8 mouse cellular contexts compared by ENCODE assay signal in the genomic region with DNA sequence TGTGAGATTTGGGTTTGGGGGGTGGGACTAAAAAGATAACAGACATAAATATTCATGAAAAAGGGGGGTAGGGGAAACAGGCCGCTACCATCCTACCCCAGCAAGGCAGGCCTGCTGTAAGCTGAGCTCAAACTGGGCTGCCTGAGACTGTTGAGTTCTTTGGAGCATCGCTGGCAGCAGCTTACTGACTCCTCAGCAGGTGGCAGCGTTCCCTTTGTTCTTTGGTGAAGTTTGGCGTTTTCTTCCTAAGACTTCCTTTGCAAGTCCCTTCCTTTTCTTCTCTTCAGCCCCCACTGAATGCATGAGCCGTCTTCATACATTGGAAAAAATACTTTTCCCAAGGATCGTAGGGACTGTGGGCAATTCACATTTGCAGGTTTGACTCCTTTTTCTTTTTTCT. TPM values are rescaled to one million over a fixed set of nuclear protein-coding genes. Genes with fewer than 3 reads are reported as not detected.
DNase-seq lines count a peak whose midpoint lies in the region; ATAC-seq and TF ChIP-seq lines count a peak whose summit lies in the region.

No protein-coding gene starts in this region.

- WGBS in liver, embryonic 14.5 days (ENCODE audit: insufficient replicate concordance) = 32% methylated on average over 6 of the region's 6 CpGs
- WGBS in intestine, embryonic 15.5 days = 26% methylated on average over 6 of the region's 6 CpGs

- H3K4me1 ChIP-seq in liver, embryonic 14.5 days (replicated peaks; ENCODE audit: control insufficient read depth in 2 of 2, insufficient read depth in 2 of 2, low read length in 1 of 2) = no peaks in the 10 kb centered on the region
- no peaks in the 10 kb centered on the region for H3K4me1 ChIP-seq in intestine, embryonic 15.5 days (replicated peaks)

- no peak overlapping the region for H3K4me2 ChIP-seq in liver, embryonic 14.5 days (ENCODE audit: low read depth)
- H3K4me2 ChIP-seq in intestine, embryonic 15.5 days (replicated peaks) = no peak overlapping the region

- no peak overlapping the region for H3K27ac ChIP-seq in liver, embryonic 14.5 days
- H3K27ac ChIP-seq in intestine, embryonic 15.5 days = no peak overlapping the region

- H3K36me3 ChIP-seq in liver, embryonic 14.5 days (replicated peaks; ENCODE audit: control insufficient read depth, insufficient read depth, low read depth) = no peaks in the 10 kb centered on the region
- no peaks in the 10 kb centered on the region for H3K36me3 ChIP-seq in intestine, embryonic 15.5 days

- intact Hi-C loops in heart, postnatal 10 days (cut with DNase I) = loop anchor here (2.0 kb wide), 1 partner anchor 477 kb away; no protein-coding TSS in a partner anchor

- H3K9me3 ChIP-seq in liver, embryonic 14.5 days (ENCODE audit: control insufficient read depth, low read length) = no peaks in the 10 kb centered on the region
- no peaks in the 10 kb centered on the region for H3K9me3 ChIP-seq in intestine, embryonic 15.5 days

- peak; percentile 36; the same call in 1 of the 2 replicates for TF ChIP-seq CTCF in liver, embryonic 14.5 days (IDR thresholded peaks at IDR 0.05; ENCODE audit: low read depth)

- no peak overlapping the region for H3K9ac ChIP-seq in liver, embryonic 14.5 days (replicated peaks)
- H3K9ac ChIP-seq in intestine, embryonic 15.5 days = no peak overlapping the region

- H3K4me3 ChIP-seq in liver, embryonic 14.5 days (ENCODE audit: insufficient read depth in 1 of 2, low read depth in 2 of 2, low read length in 2 of 2) = no peak overlapping the region
- H3K4me3 ChIP-seq in intestine, embryonic 15.5 days (replicated peaks) = no peak overlapping the region

- peak; percentile 41 to 49 for DNase-seq in heart, postnatal 10 days
- no peak for DNase-seq in heart, adult 9 months (ENCODE audit: low spot score in 2 of 2)
- peak; percentile 35 for DNase-seq in right cerebral cortex, adult 18-20 months
- DNase-seq in right cerebral cortex, postnatal 25 days = no peak
- peak; percentile 70 for DNase-seq in embryo, embryonic 10.5 days (ENCODE audit: low spot score)
- no peak for DNase-seq in liver, embryonic 14.5 days (ENCODE audit: low read depth in 3 of 3, low spot score in 3 of 3)
- DNase-seq in telencephalon, adult 2 months (ENCODE audit: low read depth, low spot score) = peak; percentile 62

- TF ChIP-seq EP300 in liver, embryonic 14.5 days (IDR thresholded peaks at IDR 0.05; ENCODE audit: low read depth) = no peak

- H3K27me3 ChIP-seq in liver, embryonic 14.5 days (ENCODE audit: control insufficient read depth, insufficient read depth, low read length) = no peaks in the 10 kb centered on the region
- H3K27me3 ChIP-seq in intestine, embryonic 15.5 days (replicated peaks) = 0 out of 2 replicates have a peak, but pooled peaks cover 1% of the 10 kb centered on the region

- no peak for ATAC-seq in liver, embryonic 14.5 days (ENCODE audit: insufficient read depth)
- no peak for ATAC-seq in intestine, embryonic 15.5 days

RNA-seq across cellular contexts. Expression of a gene that starts 7.9 kb away (rescaled TPM):
- total RNA-seq in heart, postnatal 10 days (2021) = 10 to 100 TPM; 52.7 to 60.3 TPM
- 3.1 and 4.3 TPM in 2 replicates for polyA plus RNA-seq in liver, embryonic 14.5 days (2012; rRNA removed)
- polyA plus RNA-seq in liver, embryonic 14.5 days (2014; fragmentation: Nextera tagmentation; extraction: Ambion mirVana) = 3.5 and 3.9 TPM in 2 replicates
- 10.1 TPM in 2 replicates for polyA plus RNA-seq in intestine, embryonic 15.5 days (2015; fragmentation: Nextera tagmentation; extraction: Ambion mirVana)

RNA-seq across cellular contexts. Expression of a gene that starts 9.8 kb away (rescaled TPM):
- 10 to 100 TPM; 81.6 to 82.3 TPM for total RNA-seq in heart, postnatal 10 days (2021)
- 6.5 and 9.9 TPM in 2 replicates for polyA plus RNA-seq in liver, embryonic 14.5 days (2012; rRNA removed)
- 20.9 and 22.3 TPM in 2 replicates for polyA plus RNA-seq in liver, embryonic 14.5 days (2014; fragmentation: Nextera tagmentation; extraction: Ambion mirVana)
- polyA plus RNA-seq in intestine, embryonic 15.5 days (2015; fragmentation: Nextera tagmentation; extraction: Ambion mirVana) = 72.6 and 76.1 TPM in 2 replicates

Comparison
In these comparisons a context has a peak if more than half of its experiments do, and no peak if none do; other contexts are left out.
1. DNase-seq: peak in heart, postnatal 10 days (2 of 2), right cerebral cortex, adult 18-20 months (single experiment), embryo, embryonic 10.5 days (single experiment) and telencephalon, adult 2 months (single experiment); none in heart, adult 9 months (0 of 2), right cerebral cortex, postnatal 25 days (single experiment) and liver, embryonic 14.5 days (0 of 3).